ENCODE assay signal across 8 mouse cellular contexts in the genomic region with DNA sequence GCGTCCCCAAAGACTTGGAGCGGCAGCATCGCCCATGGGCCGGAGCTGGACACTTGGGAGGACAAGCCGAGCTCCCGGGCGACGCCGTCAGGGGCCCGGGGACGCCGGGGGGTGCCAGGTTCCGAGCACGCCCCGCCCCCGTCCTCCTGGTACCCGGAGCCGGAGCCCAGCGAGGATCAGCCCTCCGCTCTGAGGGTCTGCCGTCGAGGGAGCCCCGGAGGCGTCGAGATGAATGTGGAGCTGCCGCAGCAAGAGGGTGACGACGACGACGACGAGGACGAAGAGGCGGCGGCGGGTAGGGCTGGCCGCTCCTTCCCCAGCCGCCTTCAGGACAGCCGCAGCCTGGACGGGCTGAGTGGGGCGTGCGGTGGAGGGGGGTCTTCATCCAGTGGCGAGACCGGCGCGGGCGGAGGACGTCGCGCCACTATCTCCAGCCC. TPM values are rescaled to one million over a fixed set of nuclear protein-coding genes. Genes with fewer than 3 reads are reported as not detected.
DNase-seq lines count a peak whose midpoint lies in the region; TF ChIP-seq lines count a peak whose summit lies in the region.

No protein-coding gene starts in this region.

- H3K36me3 ChIP-seq in heart, adult 2 months (ENCODE audit: control insufficient read depth, insufficient read depth, low read length) = no peaks in the 10 kb centered on the region
- H3K36me3 ChIP-seq in splenic B cell, adult 2 months (ENCODE audit: control insufficient read depth, insufficient read depth, low read length, poor library complexity, severe bottlenecking) = no peaks in the 10 kb centered on the region

- no peaks in the 10 kb centered on the region for H3K79me2 ChIP-seq in heart, adult 2 months (replicated peaks; ENCODE audit: control insufficient read depth, insufficient read depth, low read length)

- no peak for TF ChIP-seq CTCF in heart, adult 2 months (IDR thresholded peaks at IDR 0.05)

- under 1% methylated on average over 49 of the region's 49 CpGs for WGBS in heart, adult 2 months

- TF ChIP-seq POLR2A in heart, adult 2 months (IDR thresholded peaks at IDR 0.05; ENCODE audit: insufficient read depth, low read depth, low read length) = no peak

- DNase-seq in heart, adult 2 months = no peak
- DNase-seq in heart, postnatal 10 days = no peak
- DNase-seq in thymus, postnatal 0 days (ENCODE audit: low spot score) = peak; percentile 61
- no peak for DNase-seq in thymus, adult 18-20 months
- DNase-seq in gastrocnemius, postnatal 4 days (ENCODE audit: low spot score in 2 of 2) = peak; percentile 47 to 67
- peak; percentile 58 for DNase-seq in liver
- DNase-seq in splenic B cell, adult 2 months (ENCODE audit: low read depth, low spot score) = peak; percentile 53
- DNase-seq in ovary, postnatal 36 days (ENCODE audit: low spot score) = no peak

- peak overlapping the region; percentile 97 for H3K4me3 ChIP-seq in heart, adult 2 months

- peaks cover 1% of the 10 kb centered on the region; the same call in 1 of the 2 replicates for H3K4me1 ChIP-seq in heart, adult 2 months (ENCODE audit: control insufficient read depth, insufficient read depth, low read length)

- TF ChIP-seq EP300 in heart, adult 2 months (IDR thresholded peaks at IDR 0.05; ENCODE audit: insufficient read depth, low read depth, low read length) = no peak

- H3K9ac ChIP-seq in heart, adult 2 months (ENCODE audit: low read depth, low read length) = peak overlapping the region; percentile 96

- H3K27me3 ChIP-seq in heart, adult 2 months (ENCODE audit: control insufficient read depth, insufficient read depth, low read length) = no peaks in the 10 kb centered on the region
- H3K27me3 ChIP-seq in splenic B cell, adult 2 months (ENCODE audit: control insufficient read depth, insufficient read depth, low read length, poor library complexity, severe bottlenecking) = no peaks in the 10 kb centered on the region

- intact Hi-C loops in heart, adult 2 months (cut with DNase I) = loop anchor here (5.0 to 10.0 kb wide), 2 partner anchors 187 to 265 kb away; a partner anchor contains a TSS
- intact Hi-C loops in heart, postnatal 10 days (cut with DNase I) = no loop called here

- H3K27ac ChIP-seq in heart, adult 2 months = peak overlapping the region; percentile 99

RNA-seq across cellular contexts. Expression of a gene that starts 0.5 kb away (rescaled TPM):
- total RNA-seq in heart, adult 2 months (2021) = 10 to 100 TPM; 15.3 to 17.8 TPM
- polyA plus RNA-seq in heart, adult 2 months (2012; rRNA removed) = 13.0 and 14.2 TPM in 2 replicates
- 10 to 100 TPM; 16.7 to 19.4 TPM for total RNA-seq in heart, postnatal 10 days (2021)
- polyA plus RNA-seq in thymus, postnatal 0 days (2015; fragmentation: Nextera tagmentation; extraction: Ambion mirVana) = 9.8 and 12.4 TPM in 2 replicates
- 10 to 100 TPM; 14.6 to 14.9 TPM for total RNA-seq in gastrocnemius, postnatal 4 days (2021)

RNA-seq across cellular contexts. Expression of a gene that starts 10.6 kb away (rescaled TPM):
- 1 to 10 TPM; 5.6 to 6.6 TPM for total RNA-seq in heart, adult 2 months (2021)
- polyA plus RNA-seq in heart, adult 2 months (2012; rRNA removed) = 15.9 and 26.1 TPM in 2 replicates
- total RNA-seq in heart, postnatal 10 days (2021) = 1 to 10 TPM; 5.8 to 7.8 TPM
- polyA plus RNA-seq in thymus, postnatal 0 days (2015; fragmentation: Nextera tagmentation; extraction: Ambion mirVana) = 29.8 and 33.2 TPM in 2 replicates
- 10 to 100 TPM; 11.7 to 14.3 TPM for total RNA-seq in gastrocnemius, postnatal 4 days (2021)

RNA-seq across cellular contexts. Expression of a gene that starts 14.5 kb away (rescaled TPM):
- under 1 TPM; 0.21 to 0.59 TPM for total RNA-seq in heart, adult 2 months (2021)
- 0.61 and 1.1 TPM in 2 replicates for polyA plus RNA-seq in heart, adult 2 months (2012; rRNA removed)
- total RNA-seq in heart, postnatal 10 days (2021) = 10 to 100 TPM; 11.6 to 15.4 TPM
- 134 and 154 TPM in 2 replicates for polyA plus RNA-seq in thymus, postnatal 0 days (2015; fragmentation: Nextera tagmentation; extraction: Ambion mirVana)
- 10 to 100 TPM; 25.6 TPM for total RNA-seq in gastrocnemius, postnatal 4 days (2021)

RNA-seq across cellular contexts. Expression of a gene that starts 28.3 kb away (rescaled TPM):
- total RNA-seq in heart, adult 2 months (2021) = 10 to 100 TPM; 63.4 to 70.8 TPM
- polyA plus RNA-seq in heart, adult 2 months (2012; rRNA removed) = 83.0 and 90.0 TPM in 2 replicates
- 10 to 100 TPM; 71.1 to 85.8 TPM for total RNA-seq in heart, postnatal 10 days (2021)
- polyA plus RNA-seq in thymus, postnatal 0 days (2015; fragmentation: Nextera tagmentation; extraction: Ambion mirVana) = 35.9 and 38.5 TPM in 2 replicates
- total RNA-seq in gastrocnemius, postnatal 4 days (2021) = 10 to 100 TPM; 61.1 to 70.4 TPM

RNA-seq across cellular contexts. Expression of a gene that starts 35.0 kb away (rescaled TPM):
- 10 to 100 TPM; 44.4 to 79.8 TPM for total RNA-seq in heart, adult 2 months (2021)
- polyA plus RNA-seq in heart, adult 2 months (2012; rRNA removed) = 18.0 and 36.4 TPM in 2 replicates
- 100 to 1,000 TPM in 1 of 2 experiments, 10 to 100 TPM in 1; 61.4 to 101 TPM for total RNA-seq in heart, postnatal 10 days (2021)
- 3.5 and 4.7 TPM in 2 replicates for polyA plus RNA-seq in thymus, postnatal 0 days (2015; fragmentation: Nextera tagmentation; extraction: Ambion mirVana)
- total RNA-seq in gastrocnemius, postnatal 4 days (2021) = 10 to 100 TPM; 32.1 to 49.3 TPM

Comparison
In these comparisons a context has a peak if more than half of its experiments do, and no peak if none do; other contexts are left out.
1. DNase-seq: peak in thymus, postnatal 0 days (single experiment), gastrocnemius, postnatal 4 days (2 of 2), liver (single experiment) and splenic B cell, adult 2 months (single experiment); none in heart, adult 2 months (0 of 2), heart, postnatal 10 days (0 of 2), thymus, adult 18-20 months (0 of 2) and ovary, postnatal 36 days (single experiment).
2. RNA of a gene that starts 14.5 kb away (total RNA-seq): 25.6 TPM in gastrocnemius, postnatal 4 days and 11.6 to 15.4 TPM in heart, postnatal 10 days; 0.21 to 0.59 TPM in heart, adult 2 months; every median in the first group is over 4 times any median in the second.